Mouse (Mus musculus): ENCODE results near the gene Glod4.

Gene Glod4

DNA sequence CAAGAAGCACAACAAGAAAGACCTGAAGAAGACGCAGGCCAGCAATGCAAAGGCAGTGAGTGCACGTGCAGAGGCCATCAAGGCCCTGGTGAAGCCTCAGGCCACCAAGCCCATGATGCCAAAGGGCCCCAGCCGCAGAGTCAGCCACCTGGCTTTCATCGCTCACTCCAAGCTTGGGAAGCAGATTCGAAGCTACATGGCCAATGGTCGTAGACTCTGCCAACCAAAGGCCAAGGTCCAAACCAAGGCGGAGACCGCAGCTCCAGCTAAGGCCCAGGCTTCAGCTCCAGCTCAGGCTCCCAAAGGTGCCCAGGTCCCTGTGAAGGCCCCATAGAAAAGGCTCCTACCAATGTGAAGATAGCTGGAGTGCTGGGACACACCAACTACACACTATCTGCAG, 99.1 kb downstream of the Glod4 start:
- DNase-seq = peak; percentile 53

DNA sequence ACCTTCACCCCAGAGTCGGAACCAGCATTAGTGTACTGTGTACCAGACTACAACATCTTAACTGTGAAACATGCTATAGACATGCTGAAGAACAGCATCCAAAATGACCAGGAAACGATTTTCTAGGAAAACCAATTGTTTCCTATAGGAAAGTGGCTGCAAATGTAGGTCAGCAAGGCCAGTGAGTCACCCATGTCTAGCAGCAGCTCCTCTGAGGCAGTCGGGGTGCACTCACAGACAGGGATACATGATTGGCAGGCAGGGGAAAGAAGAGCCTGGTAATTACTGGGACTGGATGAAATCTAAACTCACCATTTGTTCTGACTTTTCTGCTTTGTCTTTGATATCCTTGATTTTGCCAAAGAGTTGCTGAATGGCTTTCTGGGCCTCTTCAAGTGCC, 105.5 kb downstream of the Glod4 start:
- no peak for DNase-seq

DNA sequence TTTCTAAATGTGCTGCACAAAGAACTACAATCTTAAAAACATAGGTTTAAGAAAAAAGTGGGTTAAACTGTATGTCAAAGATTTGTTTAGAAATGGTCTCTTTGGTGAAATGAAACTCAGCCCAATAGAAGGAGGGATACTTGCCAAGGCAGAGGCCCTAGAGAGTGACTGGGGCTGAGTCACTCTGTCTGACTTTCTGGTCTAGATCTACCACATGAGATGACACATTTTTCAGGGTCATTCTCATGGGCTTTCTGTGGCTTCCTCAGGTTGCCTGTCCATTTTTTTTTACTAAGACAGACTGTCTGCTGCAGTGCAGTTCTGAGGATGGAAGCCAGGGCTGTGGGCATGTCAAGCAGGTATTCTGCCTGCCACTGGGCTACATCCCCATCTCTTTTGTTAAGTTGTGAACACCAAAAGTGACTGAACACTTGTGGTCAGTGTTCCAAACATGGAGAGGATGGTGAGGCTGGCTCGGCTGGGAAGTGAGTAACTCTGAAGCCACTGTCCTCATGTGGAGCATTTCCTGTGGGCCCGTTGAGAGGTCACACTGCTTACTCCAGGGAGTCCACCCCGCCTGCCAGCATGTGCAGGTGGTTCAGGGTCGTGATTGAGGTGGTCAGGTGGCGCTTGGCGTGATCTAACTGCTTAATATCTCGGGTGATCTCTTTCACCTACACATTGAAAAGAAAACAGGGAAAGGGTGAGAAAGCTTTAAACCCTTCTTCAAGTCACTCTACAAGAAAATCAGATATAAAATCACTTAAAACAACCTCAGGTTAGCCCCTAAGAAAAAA, 107.7 kb downstream of the Glod4 start:
- no peak for DNase-seq

DNA sequence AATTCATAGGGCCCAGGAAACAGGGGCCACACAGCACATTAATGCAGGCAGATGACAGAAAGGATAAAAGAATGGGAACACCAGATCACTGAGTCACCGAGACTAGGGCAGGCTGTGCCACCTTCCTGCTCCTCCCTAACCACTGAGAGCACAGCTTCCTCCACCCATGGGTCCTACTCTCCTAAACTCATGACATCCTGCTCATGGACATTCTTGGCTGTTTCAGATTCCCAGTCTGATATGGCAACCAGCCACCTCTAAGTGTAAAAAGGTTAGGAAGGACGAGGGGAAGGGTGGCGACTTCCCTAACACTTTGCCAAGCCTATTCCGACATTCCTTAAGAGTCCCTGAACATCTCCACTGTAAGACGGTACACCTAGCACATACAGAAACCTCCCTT, 112.7 kb downstream of the Glod4 start:
- DNase-seq = peak; percentile 75

DNA sequence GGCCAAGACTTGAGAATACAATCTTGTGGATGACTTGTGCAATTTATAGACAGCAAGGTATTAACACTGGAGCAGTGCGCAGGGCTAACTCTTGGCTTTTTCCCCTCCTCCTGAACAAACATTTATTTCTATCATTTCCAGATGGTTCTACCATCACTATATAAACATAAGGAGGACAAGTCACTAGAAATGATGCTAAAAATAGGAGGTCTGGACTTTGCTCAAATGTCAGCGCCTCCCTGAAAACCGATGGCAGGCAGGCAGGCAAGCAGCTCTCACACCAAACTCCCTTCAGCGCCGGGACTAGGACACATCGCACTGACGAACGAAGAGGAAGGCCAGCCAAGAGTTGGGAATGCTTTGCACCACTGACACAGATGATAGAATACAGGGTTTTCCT, 118.1 kb downstream of the Glod4 start:
- DNase-seq = no peak

DNA sequence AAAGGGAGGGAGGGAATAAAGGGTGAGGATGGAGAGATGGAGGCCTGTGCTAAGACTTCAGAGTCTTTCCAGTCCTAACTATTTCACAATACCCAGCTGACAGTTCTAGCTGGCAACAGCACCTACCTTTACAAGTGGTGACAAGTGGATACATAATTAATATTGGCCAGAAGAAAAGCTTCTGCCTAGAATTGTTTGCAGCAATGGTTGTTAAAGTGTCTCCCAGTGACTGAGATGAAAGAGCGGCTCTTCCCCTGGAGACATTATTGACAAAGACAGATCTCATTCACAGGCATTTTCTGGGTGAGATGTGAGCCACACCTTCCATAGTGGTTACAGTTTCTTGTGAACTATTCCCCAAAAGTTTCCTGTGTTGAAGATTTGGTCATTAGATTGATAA, 120.0 kb downstream of the Glod4 start:
- no peak for DNase-seq

DNA sequence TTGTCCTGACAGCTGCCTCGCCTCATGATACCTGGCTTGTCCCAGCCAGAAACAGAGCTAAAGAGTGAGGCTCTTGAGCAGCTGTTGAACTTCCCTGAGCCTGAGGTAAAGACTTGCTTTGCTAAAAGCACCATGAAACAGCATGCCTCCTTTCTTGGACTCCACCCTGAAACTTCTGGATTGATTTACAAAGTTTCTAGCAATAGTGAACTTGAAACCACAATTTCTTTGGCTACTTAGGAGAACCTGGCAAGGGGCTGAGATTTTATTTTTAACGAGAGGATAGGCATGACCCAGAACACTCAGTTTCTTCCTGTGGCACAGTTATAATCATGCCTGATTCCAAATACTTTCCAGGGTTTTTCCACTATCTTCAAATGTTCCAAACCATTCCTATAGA, 121.0 kb downstream of the Glod4 start:
- no peak for DNase-seq

DNA sequence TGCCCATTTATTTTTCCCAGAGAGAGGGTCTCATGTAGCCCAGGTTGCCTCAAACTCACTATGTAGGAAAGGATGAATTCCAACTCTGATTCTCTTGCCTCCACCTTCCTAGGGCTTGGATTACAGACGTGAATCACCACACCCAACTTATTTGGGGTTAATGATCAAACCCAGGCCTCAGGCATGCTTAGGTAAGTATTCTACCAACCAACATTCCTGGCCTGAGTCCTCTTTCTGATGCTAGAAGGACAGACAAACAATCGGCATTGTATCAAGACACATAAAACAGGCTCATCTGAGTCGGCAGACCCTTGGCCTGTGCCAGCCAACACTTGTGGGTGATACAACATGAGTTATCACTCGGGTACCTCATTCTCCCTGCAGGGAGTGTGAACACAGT, 122.4 kb downstream of the Glod4 start:
- peak; percentile 74 for DNase-seq

DNA sequence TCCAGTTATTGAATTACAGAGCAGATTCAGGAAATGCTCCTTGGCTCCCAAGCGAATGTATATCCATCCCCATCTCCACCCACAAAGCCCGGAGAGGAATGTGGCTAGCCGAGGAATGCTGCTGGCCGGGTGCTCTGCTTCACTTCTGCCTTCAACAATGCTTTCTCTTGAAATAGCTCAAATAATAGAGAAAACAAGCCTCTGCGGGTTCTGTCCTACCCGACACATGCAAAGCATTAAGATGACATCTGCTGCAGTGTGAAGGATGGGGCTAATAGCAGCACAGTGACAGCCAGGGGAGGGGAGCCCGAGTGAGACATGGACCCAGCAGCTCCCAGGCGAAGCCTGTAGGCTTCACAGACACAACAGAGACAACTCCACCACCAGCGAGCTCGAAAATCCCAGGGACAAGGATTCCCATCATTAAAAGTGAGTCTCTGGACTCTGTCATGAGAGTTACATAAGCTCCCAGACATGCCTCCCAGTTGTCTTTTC, 123.1 kb downstream of the Glod4 start:
- peak; percentile 66 for DNase-seq

DNA sequence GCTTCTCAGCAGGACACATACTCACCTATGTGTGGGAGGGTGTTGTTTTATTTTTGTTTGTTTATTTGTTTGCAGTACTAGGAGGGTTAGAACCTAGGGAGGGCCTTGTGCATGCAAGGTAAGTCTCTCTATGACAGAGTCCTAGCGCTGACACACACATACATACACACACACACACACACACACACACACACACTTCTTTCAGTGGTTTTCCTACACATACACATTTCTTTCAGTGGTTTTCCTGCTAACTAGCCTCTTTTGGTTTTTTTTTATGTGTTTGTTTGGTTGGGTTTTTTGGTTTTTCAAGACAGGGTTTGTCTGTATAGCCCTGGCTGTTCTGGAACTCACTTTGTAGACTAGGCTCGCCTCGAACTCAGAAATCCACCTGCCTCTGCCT, 133.1 kb downstream of the Glod4 start:
- DNase-seq = no peak

DNA sequence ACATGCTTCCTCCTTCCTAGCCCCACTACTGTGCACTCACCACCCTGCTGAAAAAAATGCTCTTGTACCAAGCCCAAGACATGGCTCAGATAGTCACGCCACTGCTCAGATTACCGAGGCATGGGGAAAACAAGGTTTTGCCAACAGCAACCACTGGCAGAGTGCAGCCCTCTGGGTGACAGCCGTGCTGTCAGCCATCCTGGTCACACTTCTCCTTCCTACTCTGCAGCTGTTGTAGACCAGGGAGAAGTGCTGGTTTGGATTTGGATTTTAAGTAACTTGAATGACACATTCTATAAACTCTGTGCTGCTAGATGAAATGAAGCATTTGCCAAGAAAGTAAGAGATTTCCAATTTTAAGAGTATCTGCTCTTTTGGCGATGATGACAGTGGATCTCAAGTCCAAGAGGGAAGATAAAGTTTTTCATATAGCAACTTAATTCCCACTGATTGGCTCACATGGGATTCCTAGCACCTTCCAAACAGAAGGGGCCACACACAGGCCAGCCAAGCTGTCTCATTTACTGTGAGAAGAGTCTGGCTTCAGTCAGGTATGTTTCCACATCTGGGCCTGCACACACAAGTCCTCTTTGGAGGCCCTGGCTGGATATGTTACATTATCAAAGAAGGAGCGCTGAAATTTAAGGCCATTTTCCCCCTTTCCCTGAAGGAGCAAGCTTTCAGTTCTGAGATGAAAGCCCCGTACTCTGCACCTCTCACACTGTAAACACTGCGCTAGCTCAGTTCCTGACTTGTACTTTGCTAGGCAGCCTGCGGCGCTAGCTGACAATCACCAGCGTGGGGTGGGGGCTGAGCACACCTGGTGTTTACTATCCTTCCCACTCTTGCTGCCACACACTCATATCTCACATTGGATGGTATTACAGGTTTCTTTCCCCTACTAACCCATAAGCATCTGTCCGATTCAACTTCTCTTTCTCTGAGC, 136.7 kb downstream of the Glod4 start:
- no peak for DNase-seq

DNA sequence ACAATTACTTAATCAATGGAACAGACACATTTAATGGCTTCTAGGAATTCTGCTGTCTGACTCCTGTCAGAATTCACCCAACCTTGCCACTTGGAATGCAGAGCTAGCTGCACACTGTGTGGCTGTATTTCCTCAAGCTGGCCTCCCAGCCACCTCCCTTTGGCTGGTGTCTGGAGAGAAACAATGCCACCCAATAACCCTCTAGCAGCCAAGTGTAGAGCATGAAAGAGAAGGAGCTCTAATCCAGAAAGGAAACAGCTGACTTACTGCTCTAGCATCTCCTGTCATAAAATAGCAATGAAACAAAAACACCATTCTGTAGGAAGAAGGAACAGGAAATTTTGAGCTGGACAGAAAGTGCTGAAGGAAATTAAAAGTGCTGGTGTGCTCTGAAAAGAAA, 142.4 kb downstream of the Glod4 start:
- no peak for DNase-seq

DNA sequence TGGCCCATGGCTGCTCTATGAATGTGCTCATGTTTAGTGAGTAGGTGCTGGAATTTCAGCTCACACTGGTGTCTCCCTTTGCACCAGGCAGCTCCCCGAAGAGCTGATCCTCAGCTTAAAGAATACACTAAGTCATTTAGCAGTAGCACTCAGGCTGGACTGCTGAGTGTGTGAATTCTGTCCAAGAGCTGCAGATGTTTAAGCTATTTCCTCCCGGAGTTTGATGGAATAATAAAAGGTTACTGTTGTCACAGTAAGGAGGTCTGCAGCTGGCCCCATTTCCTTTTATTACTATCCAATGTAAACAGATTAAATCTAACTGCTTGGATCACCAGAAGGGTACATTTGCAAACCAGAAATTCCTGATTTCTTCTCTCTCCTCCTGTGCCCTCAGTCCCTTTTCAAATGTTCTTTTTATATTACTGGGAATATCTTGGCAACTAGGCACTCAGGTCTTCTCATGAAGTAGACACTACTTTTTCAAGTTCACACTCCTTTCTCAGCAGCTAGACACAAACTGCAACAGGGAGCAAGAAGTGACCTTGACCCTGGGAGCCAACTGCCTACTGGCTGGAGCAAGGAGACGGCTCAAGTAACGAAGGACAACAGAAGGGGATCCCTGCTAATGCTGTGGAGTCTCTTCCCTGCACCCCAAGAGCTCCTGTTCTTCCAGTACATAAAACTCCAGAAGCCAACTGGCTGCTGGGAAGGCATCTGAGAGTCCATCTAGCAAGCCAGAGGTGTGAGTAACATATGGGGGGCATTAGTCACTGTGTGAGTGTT, 144.1 kb downstream of the Glod4 start:
- no peak for DNase-seq

DNA sequence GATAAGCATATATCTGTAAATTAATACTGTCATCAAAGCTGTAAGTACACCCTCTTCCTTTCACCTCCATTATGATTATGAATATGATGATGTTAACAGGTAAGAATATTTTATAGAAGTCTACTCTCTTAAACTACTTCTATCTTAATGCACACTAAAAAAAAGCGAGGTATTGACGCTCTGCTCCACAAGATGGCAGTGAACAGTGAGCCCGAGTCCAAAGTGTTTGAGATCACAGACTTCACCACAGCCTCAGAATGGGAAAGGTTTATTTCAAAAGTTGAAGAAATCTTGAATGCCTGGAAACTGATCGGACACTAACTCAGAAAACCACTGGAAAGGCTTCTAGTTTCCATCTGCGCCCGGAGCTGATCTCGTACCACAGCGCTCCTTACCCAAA, 149.9 kb downstream of the Glod4 start:
- DNase-seq = no peak

DNA sequence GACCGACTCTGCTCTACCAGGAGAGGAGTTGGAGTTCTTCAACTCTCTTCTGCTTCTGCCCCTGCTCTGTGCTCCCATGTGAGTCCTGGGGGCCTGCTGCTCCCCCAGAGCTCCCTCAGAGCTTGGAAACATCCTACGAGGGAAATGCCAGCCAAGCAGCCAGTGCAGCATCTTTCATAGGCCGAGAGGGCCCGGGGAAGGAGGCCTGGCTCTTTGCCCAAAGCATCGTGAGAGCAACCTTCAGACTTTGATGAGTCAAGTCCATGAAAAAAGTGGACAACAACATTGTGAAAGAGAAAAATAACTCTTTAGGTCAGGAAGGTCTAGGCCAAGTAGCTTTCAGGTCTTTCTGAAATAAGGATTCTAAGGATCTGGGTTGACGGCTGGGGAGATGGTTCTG, 153.7 kb downstream of the Glod4 start:
- DNase-seq = peak; percentile 77

DNA sequence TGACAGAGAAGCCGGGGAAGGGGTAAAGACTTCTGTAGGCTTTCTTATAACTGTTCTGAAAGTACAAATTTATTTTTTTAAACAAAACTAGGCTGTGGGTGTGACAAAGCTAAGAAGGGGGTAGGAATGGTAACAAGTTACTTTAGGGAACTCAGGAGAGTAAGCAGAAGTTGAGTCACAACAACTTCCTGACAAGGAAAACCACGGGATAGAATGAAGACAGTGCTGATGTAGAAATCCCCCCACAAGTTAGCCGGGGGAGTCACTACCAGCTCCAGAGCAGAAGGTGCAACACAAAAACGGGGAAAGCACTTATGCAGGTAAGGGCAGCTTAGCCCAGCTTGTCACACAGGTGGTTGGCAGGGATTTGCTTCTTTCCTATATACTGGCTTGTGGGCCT, 155.0 kb downstream of the Glod4 start:
- DNase-seq = no peak

DNA sequence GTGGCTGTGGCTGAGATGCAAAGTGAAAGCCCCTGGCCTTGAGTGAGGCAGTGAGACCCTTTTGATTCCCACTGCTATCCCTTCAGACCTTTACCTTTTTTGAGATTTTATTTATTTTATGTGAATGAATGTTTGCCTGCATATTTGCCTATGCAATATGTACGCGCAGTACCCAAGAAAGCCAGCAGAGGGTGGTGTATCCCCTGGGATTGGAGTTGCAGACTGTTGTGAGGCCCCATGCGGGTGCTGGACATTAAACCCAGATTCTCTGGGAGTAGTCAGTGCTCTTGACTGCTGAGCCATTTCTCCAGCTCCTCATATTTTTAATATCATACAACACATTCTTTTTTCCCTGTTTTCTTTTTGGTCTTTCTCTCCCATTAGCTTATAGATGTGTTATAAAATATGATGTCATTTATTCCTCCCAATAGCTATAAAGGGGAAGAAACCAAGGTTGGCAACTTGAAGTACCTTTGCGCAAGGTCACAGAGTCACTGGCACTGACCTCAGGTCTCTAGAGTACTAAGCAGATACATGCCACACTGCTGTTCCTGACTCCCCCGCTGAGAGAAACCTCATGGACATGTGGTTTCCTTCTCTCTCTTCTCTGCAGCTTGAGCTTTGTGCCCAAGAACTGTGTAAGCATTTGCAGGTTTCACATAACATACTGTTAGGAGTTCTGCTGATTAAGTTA, 157.5 kb downstream of the Glod4 start:
- DNase-seq = no peak

DNA sequence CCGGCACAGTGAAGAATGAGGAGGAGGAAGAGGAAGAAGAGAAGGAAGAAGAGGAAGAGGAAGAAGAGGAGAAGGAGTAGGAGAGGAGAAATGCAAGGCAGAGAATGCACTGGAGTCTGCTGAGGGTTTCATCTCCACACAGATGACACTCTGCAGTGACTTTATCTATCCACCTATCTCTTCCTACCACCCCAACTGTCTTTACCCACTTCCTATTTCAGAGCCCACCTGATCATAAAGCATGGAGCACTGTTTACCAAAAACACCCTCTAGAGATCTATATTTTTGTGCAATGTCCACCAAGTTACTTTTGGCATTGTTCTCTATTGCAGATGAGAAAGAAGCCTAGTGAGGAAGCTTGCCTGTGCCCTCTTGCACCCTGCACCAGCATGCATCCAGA, 158.6 kb downstream of the Glod4 start:
- no peak for DNase-seq

DNA sequence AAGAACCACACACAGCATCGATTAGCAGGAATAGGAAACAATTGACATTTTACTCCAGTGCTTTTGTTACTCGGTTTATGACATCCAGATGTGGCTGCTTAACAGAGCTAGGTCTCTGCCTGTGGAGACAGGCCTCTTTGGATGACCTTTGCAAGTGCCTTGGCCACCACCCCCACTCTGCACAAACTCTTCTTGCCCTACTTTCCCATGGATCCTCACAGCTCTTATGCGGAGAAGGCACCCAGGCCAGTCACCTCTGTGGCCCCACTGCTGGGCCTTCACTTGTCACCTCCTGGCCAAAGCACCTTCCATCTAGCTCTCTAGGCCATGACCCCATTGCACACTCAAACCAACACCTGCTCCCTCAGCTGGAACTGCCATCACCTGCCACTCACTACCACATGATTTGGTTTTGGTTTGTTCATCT, 159.6 kb downstream of the Glod4 start:
- DNase-seq = no peak

DNA sequence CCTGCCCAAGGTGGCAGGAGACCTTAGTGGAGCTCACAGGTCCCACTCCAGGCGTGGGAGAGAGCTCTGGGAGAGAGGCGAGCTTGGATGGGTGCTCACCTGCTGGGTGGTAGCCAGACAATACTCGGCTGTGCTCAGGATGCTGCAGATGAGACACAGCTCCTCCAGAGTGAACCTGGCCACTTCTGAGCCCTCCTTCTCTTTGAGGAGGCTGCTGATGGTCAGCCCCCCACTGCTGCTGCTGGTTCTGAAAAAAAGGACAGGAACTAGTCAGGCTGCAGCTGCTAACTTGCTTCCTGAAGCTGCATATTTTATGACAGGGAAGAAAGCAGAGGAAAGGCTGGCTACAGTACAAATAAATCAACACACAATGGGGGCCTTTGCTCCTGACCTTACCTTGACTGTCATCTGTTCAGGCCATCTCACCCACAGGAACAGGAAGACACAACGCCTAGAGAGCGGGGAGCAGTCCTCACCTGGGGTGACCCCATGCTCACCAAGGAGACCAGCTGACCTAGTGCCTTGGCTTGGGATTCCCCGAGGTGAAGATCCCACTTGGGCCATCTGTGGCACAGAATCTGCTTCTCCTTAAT, 162.4 kb downstream of the Glod4 start:
- DNase-seq = peak; percentile 73

DNA sequence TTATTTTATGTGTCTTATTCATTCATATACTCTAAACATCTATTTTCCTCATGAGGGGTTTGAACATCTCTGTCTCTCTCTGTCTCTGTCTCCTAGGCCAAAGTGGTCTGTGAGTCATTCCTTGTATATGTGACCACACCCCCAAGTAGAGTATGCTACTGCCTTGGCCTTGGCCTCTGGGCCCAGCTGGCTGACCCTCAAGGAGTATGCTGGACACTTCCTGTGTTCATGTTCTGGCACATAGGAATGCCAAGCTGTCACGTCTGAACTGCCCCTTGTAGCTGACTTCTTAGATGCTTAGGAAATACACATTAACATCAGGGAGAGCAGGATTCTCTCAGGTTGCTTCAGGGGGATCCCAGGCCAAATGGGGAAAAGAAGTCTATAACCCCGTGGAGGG, 163.2 kb downstream of the Glod4 start:
- peak; percentile 59 for DNase-seq

DNA sequence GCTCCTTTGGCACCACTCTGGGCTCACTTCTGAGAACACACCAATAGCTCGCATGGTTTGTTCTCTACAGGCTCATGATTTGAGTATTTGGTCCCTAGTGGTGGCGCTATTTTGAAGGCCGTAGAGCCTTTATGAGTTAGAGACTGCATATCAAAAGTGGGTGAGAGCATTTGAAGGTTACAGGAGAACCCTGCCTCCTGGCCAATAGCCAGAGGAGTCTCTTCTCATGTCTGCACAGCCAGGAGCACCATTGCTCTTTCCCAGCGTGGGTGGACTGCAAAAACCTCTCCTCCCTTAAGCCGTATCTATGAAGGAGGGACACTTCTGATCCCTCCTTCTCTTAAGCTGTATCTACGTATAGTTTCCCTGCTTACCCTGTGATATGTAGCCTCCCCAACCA, 166.2 kb downstream of the Glod4 start:
- DNase-seq = no peak

All from kidney, adult 11 months (tissue).